In the genomic region with DNA sequence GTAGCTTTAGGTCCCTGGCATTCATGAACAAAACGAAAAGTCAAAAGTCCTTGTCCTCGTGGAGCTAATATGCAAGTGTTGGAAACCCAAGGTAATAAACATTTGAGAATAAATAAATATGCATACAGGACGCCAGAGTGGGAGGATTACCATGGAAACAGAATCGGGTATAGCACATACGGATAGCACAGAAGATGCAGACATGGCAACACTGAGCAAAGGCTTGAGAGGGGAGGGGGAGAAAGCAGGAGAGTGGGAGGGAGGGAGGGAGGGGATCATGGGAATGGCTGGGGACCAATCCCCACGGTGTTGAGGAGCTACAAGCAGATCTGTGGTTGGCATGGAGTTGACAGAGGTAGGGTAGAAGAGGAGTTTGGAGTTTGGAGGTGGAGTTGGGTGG, we compare ENCODE assay signal across 19 mouse cellular contexts.
DNase-seq lines count a peak whose midpoint lies in the region; ATAC-seq and TF ChIP-seq lines count a peak whose summit lies in the region.
"Had no signal": no experiment of that assay in that cellular context is flagged by ENCODE, and none has a peak within 500 bp of the region (broad histone marks: within the 10 kb centered on the region; RNA-seq: fewer than 3 reads in every experiment).

No protein-coding gene starts in this region.

- no peak overlapping the region for H3K4me3 ChIP-seq in hindbrain, embryonic 16.5 days (ENCODE audit: low read length)
- no peak overlapping the region for H3K4me3 ChIP-seq in hindbrain, embryonic 12.5 days
- H3K4me3 ChIP-seq in midbrain, embryonic 16.5 days (ENCODE audit: low read depth, low read length), result no peak overlapping the region
- H3K4me3 ChIP-seq in midbrain, embryonic 10.5 days, result no peak overlapping the region
- H3K4me3 ChIP-seq: embryonic facial prominence, embryonic 13.5 days; heart, adult 2 months; heart, embryonic 15.5 days; hindbrain, embryonic 15.5 days had no signal

- H3K9me3 ChIP-seq in hindbrain, embryonic 16.5 days (ENCODE audit: control insufficient read depth, low read length), result no peaks in the 10 kb centered on the region
- no peaks in the 10 kb centered on the region for H3K9me3 ChIP-seq in hindbrain, embryonic 12.5 days (replicated peaks)
- H3K9me3 ChIP-seq in midbrain, embryonic 16.5 days (replicated peaks; ENCODE audit: control insufficient read depth, low read length, poor library complexity, severe bottlenecking), result no peaks in the 10 kb centered on the region
- no peaks in the 10 kb centered on the region for H3K9me3 ChIP-seq in midbrain, embryonic 10.5 days (replicated peaks)
- H3K9me3 ChIP-seq: embryonic facial prominence, embryonic 13.5 days; heart, embryonic 15.5 days; hindbrain, embryonic 15.5 days had no signal

- H3K4me2 ChIP-seq in hindbrain, embryonic 16.5 days (ENCODE audit: low read length), result no peak overlapping the region
- H3K4me2 ChIP-seq in hindbrain, embryonic 12.5 days (replicated peaks), result no peak overlapping the region
- no peak overlapping the region for H3K4me2 ChIP-seq in midbrain, embryonic 16.5 days (ENCODE audit: low read length)
- H3K4me2 ChIP-seq: embryonic facial prominence, embryonic 13.5 days; heart, embryonic 11.5 days; heart, embryonic 15.5 days; hindbrain, embryonic 15.5 days had no signal

- 57% methylated on average over 6 of the region's 6 CpGs for WGBS in hindbrain, embryonic 16.5 days
- 71% methylated on average over 6 of the region's 6 CpGs for WGBS in hindbrain, embryonic 12.5 days
- 49% methylated on average over 6 of the region's 6 CpGs for WGBS in midbrain, embryonic 16.5 days
- 80% methylated on average over 6 of the region's 6 CpGs for WGBS in midbrain, embryonic 10.5 days

- H3K36me3 ChIP-seq in hindbrain, embryonic 16.5 days (ENCODE audit: control insufficient read depth, insufficient read depth, low read length), result no peaks in the 10 kb centered on the region
- no peaks in the 10 kb centered on the region for H3K36me3 ChIP-seq in hindbrain, embryonic 12.5 days
- H3K36me3 ChIP-seq in midbrain, embryonic 16.5 days (ENCODE audit: control insufficient read depth, insufficient read depth, low read length), result no peaks in the 10 kb centered on the region
- no peaks in the 10 kb centered on the region for H3K36me3 ChIP-seq in midbrain, embryonic 10.5 days
- H3K36me3 ChIP-seq: embryonic facial prominence, embryonic 13.5 days; heart, embryonic 15.5 days; hindbrain, embryonic 15.5 days had no signal

- TF ChIP-seq CTCF in brain, embryonic 14.5 days (IDR thresholded peaks at IDR 0.05; ENCODE audit: borderline replicate concordance, extremely low read depth, insufficient read depth, insufficient read length), result no peak

- ATAC-seq in hindbrain, embryonic 16.5 days, result 0 out of 2 replicates have a peak, but pooled peaks have one; percentile 30
- ATAC-seq in hindbrain, embryonic 12.5 days (ENCODE audit: low FRiP score), result no peak
- peak; percentile 82 for ATAC-seq in midbrain, embryonic 16.5 days

- TF ChIP-seq POLR2A in brain, embryonic 14.5 days (IDR thresholded peaks at IDR 0.05; ENCODE audit: borderline replicate concordance, extremely low read depth, insufficient read depth, insufficient read length, poor library complexity, severe bottlenecking), result no peak

- no peak overlapping the region for H3K9ac ChIP-seq in hindbrain, embryonic 16.5 days (ENCODE audit: low read depth, low read length)
- H3K9ac ChIP-seq in hindbrain, embryonic 12.5 days, result no peak overlapping the region
- H3K9ac ChIP-seq in midbrain, embryonic 16.5 days (ENCODE audit: low read depth, low read length), result no peak overlapping the region
- H3K9ac ChIP-seq: embryonic facial prominence, embryonic 13.5 days; heart, embryonic 15.5 days; hindbrain, embryonic 15.5 days had no signal

- H3K4me1 ChIP-seq in hindbrain, embryonic 16.5 days (ENCODE audit: control insufficient read depth, insufficient read depth, low read depth, low read length), result no peaks in the 10 kb centered on the region
- peaks cover 9% of the 10 kb centered on the region for H3K4me1 ChIP-seq in hindbrain, embryonic 12.5 days
- no peaks in the 10 kb centered on the region; the same call in 1 of the 2 replicates for H3K4me1 ChIP-seq in midbrain, embryonic 16.5 days (ENCODE audit: control insufficient read depth, insufficient read depth, low read length)
- peaks cover 16% of the 10 kb centered on the region for H3K4me1 ChIP-seq in midbrain, embryonic 10.5 days
- H3K4me1 ChIP-seq: embryonic facial prominence, embryonic 13.5 days; heart, embryonic 15.5 days; hindbrain, embryonic 15.5 days had no signal

- H3K27ac ChIP-seq in hindbrain, embryonic 16.5 days (ENCODE audit: low read depth, low read length), result no peak overlapping the region
- H3K27ac ChIP-seq in hindbrain, embryonic 12.5 days, result no peak overlapping the region
- no peak overlapping the region for H3K27ac ChIP-seq in midbrain, embryonic 16.5 days (ENCODE audit: low read length)
- H3K27ac ChIP-seq in midbrain, embryonic 10.5 days (replicated peaks), result no peak overlapping the region
- H3K27ac ChIP-seq: embryonic facial prominence, embryonic 13.5 days; heart, adult 2 months; heart, embryonic 15.5 days; hindbrain, embryonic 15.5 days had no signal

- DNase-seq in midbrain, embryonic 10.5 days (ENCODE audit: low spot score), result no peak
- peak; percentile 36 for DNase-seq in brain, adult 2 months (ENCODE audit: low read depth, low spot score)
- DNase-seq in brain, embryonic 14.5 days (ENCODE audit: low read depth), result peak; percentile 47
- DNase-seq in heart, adult 18-20 months, result no peak
- DNase-seq: adrenal gland, adult 8-10 months; cerebellum, adult 18-20 months; cerebellum, adult 9-11 months; cerebellum, postnatal 36 days; gastrocnemius, postnatal 10 days; heart, adult 2 months; heart, postnatal 14 days; kidney, adult 11 months had no signal

- no peaks in the 10 kb centered on the region for H3K27me3 ChIP-seq in hindbrain, embryonic 16.5 days (replicated peaks; ENCODE audit: control insufficient read depth, insufficient read depth, low read length)
- no peaks in the 10 kb centered on the region for H3K27me3 ChIP-seq in hindbrain, embryonic 12.5 days
- no peaks in the 10 kb centered on the region for H3K27me3 ChIP-seq in midbrain, embryonic 16.5 days (ENCODE audit: control insufficient read depth, insufficient read depth, low read depth, low read length)
- H3K27me3 ChIP-seq in midbrain, embryonic 10.5 days (ENCODE audit: low read depth, poor library complexity, severe bottlenecking), result no peaks in the 10 kb centered on the region
- H3K27me3 ChIP-seq: embryonic facial prominence, embryonic 13.5 days; hindbrain, embryonic 15.5 days had no signal

Comparison
In these comparisons a context has a peak if more than half of its experiments do, and no peak if none do; other contexts are left out.
1. DNase-seq: peak in brain, adult 2 months (single experiment) and brain, embryonic 14.5 days (single experiment); none in midbrain, embryonic 10.5 days (single experiment) and heart, adult 18-20 months (0 of 2).